Mouse (Mus musculus) hindbrain, embryonic 14.5 days (tissue): ENCODE measurements around the gene Thrb. TPM values are rescaled to one million over a fixed set of nuclear protein-coding genes. Genes with fewer than 3 reads are reported as not detected.

Source experiments
- ATAC-seq: fragments of 200-750 bp; cut with Nextera tagmentation; 2 replicates; pipeline ENCODE4 v1.8.0; 2017; ENCODE audit warnings: moderate number of reproducible peaks, mild to moderate bottlenecking, moderate TSS enrichment, moderate library complexity; ENCODE audit not compliant: low FRiP score
- DNase-seq: peaks from one replicate; pipeline ENCODE4 v3.0.0-alpha.2; 2015; ENCODE audit warnings: low spot score
- H3K27ac ChIP-seq: fragments of 300-500 bp; sonication (generic); 2 replicates; pipeline ENCODE4 v1.5.1; 2014; ENCODE audit warnings: mild to moderate bottlenecking, moderate library complexity
- H3K27me3 ChIP-seq: fragments of 300-500 bp; sonication (generic); 2 replicates; pipeline ENCODE4 v1.6.1; 2014; ENCODE audit warnings: mild to moderate bottlenecking, low read length, mixed read lengths; ENCODE audit not compliant: control insufficient read depth, insufficient read depth
- H3K36me3 ChIP-seq: fragments of 300-500 bp; sonication (generic); replicated peaks from 2 replicates; pipeline ENCODE4 v1.6.1; 2014; ENCODE audit not compliant: control insufficient read depth, insufficient read depth
- H3K4me1 ChIP-seq: fragments of 300-500 bp; sonication (generic); replicated peaks from 2 replicates; pipeline ENCODE4 v1.6.1; 2014; ENCODE audit warnings: antibody characterized with exemption, low read length, mixed read lengths; ENCODE audit not compliant: control insufficient read depth, insufficient read depth
- H3K4me2 ChIP-seq: fragments of 300-500 bp; sonication (generic); replicated peaks from 2 replicates; pipeline ENCODE4 v1.6.1; 2014; ENCODE audit warnings: mild to moderate bottlenecking, moderate library complexity
- H3K4me3 ChIP-seq: fragments of 300-500 bp; sonication (generic); replicated peaks from 2 replicates; pipeline ENCODE4 v1.5.1; 2014; ENCODE audit warnings: mild to moderate bottlenecking, low read length
- H3K9ac ChIP-seq: fragments of 300-500 bp; sonication (generic); 2 replicates; pipeline ENCODE4 v1.6.1; 2014
- H3K9me3 ChIP-seq: fragments of 300-500 bp; sonication (generic); 2 replicates; pipeline ENCODE4 v1.6.1; 2016; ENCODE audit warnings: low read length; ENCODE audit not compliant: control insufficient read depth
- WGBS: fragments of 180-500 bp; shearing (Covaris S2); extraction: QIAGEN DNeasy Blood & Tissue Kit; methylation state at CpG from one replicate; pipeline ENCODE4 v1.1.7; 2014; 5-methylcytosine and 5-hydroxymethylcytosine counted together
- polyA plus RNA-seq: library from polyadenylated mRNA; unstranded; fragments of >200 nt; fragmentation: Nextera tagmentation; extraction: Ambion mirVana; gene quantifications from 2 replicates; pipeline ENCODE4 v1.2.1, GENCODE M21; 2014

Gene Thrb
- polyA plus RNA-seq, 1 experiment from 2014 or later = 1.4 TPM

GRCm38 (mm10) chr14:17836766-17837165, 176.7 kb downstream of the Thrb start:
- peak; percentile 37; the same call in 1 of the 2 replicates for ATAC-seq
- Histone ChIP-seq H3K4me2 (no peak overlapping the region), H3K9ac (no peak overlapping the region), H3K27ac (no peak overlapping the region), H3K4me3 (no peak overlapping the region), H3K4me1 (no peaks in the 10 kb centered on the region), H3K9me3 (no peaks in the 10 kb centered on the region), H3K27me3 (no peaks in the 10 kb centered on the region), H3K36me3 (no peaks in the 10 kb centered on the region)
- DNase-seq = no peak
- WGBS = 91% methylated on average over 1 of the region's 1 CpGs

DNA sequence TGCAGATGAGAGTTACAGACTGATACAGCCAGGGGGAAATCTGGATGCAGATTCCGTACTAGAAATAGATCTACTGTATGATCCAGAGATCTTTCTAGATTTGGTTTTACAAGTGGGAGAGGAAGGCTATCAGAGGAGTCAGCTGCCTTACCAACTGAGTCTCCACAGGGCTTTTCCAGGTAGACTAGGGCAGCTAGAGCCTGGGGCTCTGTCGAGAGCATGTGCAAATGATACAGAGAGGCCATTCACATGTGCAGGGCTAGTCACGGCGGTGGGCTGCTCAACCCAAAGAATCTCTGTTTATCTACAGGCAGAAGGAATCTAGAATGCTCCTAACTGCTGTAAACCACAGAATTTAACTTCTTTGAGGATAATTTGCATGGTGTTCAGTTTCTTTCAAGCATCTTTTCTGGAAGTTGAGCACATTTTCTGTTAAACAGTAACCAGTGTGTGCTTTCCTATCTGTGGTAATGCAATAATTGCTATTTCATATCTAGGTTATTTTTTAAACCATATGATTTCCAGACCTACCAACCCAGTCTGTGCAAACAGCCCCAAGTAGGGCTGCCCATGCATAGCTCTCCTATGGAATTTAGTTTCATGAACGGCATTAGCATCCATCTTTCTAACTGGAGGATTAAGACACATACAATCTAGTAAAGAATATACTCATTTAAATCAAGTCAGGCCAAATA, 185.1 kb downstream of the Thrb start:
- H3K36me3 ChIP-seq = no peaks in the 10 kb centered on the region
- H3K4me2 ChIP-seq = no peak overlapping the region
- H3K9ac ChIP-seq = no peak overlapping the region
- no peaks in the 10 kb centered on the region for H3K27me3 ChIP-seq
- no peak for DNase-seq
- H3K4me3 ChIP-seq = no peak overlapping the region
- H3K27ac ChIP-seq = no peak overlapping the region
- ATAC-seq = no peak
- H3K4me1 ChIP-seq = no peaks in the 10 kb centered on the region
- WGBS = 87% methylated on average over 5 of the region's 5 CpGs
- no peaks in the 10 kb centered on the region for H3K9me3 ChIP-seq

DNA sequence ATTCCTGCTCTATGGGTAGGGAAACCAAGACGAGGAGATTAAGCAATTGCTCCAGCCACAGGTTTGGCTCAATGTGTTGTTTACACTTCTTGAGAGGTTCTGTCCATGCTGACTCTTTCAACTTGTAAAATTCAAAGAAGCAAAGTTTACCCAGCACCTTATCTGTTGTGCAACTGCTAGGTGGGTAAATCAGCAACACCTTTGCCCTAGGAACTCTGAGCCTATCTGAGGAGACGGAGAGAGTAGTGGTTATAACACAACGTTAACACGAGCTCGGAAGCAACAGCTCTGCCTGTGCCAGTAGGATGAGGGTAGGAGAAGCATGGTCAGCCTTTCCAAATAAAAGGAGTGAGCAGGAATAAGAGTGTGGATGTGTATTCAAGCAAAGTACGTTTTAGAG, 185.8 kb downstream of the Thrb start:
- H3K36me3 ChIP-seq = no peaks in the 10 kb centered on the region
- no peak overlapping the region for H3K9ac ChIP-seq
- no peaks in the 10 kb centered on the region for H3K27me3 ChIP-seq
- DNase-seq = no peak
- no peak overlapping the region for H3K4me3 ChIP-seq
- H3K9me3 ChIP-seq = no peaks in the 10 kb centered on the region
- H3K4me2 ChIP-seq = no peak overlapping the region
- no peak for ATAC-seq
- no peaks in the 10 kb centered on the region for H3K4me1 ChIP-seq
- 84% methylated on average over 6 of the region's 6 CpGs for WGBS
- H3K27ac ChIP-seq = no peak overlapping the region

- Histone ChIP-seq H3K27me3 (no peaks in the 10 kb centered on the region), H3K9ac (no peak overlapping the region), H3K4me1 (no peaks in the 10 kb centered on the region), H3K4me3 (no peak overlapping the region), H3K4me2 (no peak overlapping the region), H3K27ac (no peak overlapping the region), H3K9me3 (no peaks in the 10 kb centered on the region), H3K36me3 (no peaks in the 10 kb centered on the region)
- WGBS = 90% methylated on average over 2 of the region's 2 CpGs
- ATAC-seq (no peak), DNase-seq (no peak)
Observed at GRCm38 (mm10) chr14:17846700-17847099, 186.6 kb downstream of the Thrb start.

DNA sequence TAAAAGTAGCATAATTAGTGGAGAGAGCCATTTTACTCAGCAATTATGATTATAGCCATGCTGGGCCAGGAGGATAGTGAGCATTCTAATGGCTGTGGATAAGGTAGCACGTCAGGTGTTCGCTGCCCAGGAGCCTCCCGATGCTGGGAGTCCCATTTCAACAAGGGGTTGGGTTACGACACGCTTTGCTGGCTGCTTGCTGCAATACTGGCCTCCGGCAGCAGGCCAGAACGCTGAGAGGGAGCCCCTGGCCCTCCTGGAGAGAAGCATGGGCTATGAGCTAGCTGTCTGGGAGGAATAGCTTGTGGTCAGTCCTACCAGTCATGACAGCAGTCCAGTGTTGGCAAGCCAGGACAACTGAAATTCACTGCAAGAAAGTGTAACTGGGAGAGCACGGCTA, 187.2 kb downstream of the Thrb start:
- Histone ChIP-seq H3K4me1 (no peaks in the 10 kb centered on the region), H3K4me2 (no peak overlapping the region), H3K27me3 (no peaks in the 10 kb centered on the region), H3K4me3 (no peak overlapping the region), H3K36me3 (no peaks in the 10 kb centered on the region), H3K27ac (no peak overlapping the region), H3K9ac (no peak overlapping the region), H3K9me3 (no peaks in the 10 kb centered on the region)
- 56% methylated on average over 8 of the region's 8 CpGs for WGBS
- no peak for ATAC-seq
- no peak for DNase-seq

- no peak overlapping the region for H3K27ac ChIP-seq
- H3K36me3 ChIP-seq = no peaks in the 10 kb centered on the region
- 52% methylated on average over 4 of the region's 4 CpGs for WGBS
- H3K4me2 ChIP-seq = no peak overlapping the region
- no peaks in the 10 kb centered on the region for H3K4me1 ChIP-seq
- no peak overlapping the region for H3K9ac ChIP-seq
- no peaks in the 10 kb centered on the region for H3K27me3 ChIP-seq
- H3K4me3 ChIP-seq = no peak overlapping the region
- no peaks in the 10 kb centered on the region for H3K9me3 ChIP-seq
- DNase-seq (no peak), ATAC-seq (no peak)
Observed at GRCm38 (mm10) chr14:17850355-17850754, 190.3 kb downstream of the Thrb start.

DNA sequence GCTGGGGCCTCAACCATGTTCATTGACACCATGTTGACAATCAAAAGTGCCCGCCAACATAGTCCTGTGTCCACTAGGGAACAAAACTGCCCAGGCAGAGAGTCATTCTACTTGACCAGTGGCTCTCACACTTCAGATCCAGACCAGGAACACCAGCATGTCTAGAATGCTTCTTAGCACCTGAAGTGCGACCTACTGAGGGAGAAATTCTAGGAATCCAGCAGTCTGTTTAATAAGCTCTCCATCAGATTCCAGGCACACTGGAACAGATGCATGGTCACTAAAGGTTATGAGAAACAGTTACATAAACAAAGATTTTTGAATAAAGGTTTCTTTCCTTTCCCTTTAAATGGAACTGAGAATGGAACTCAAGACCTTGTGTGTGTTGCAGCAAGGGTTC, 192.2 kb downstream of the Thrb start:
- no peaks in the 10 kb centered on the region for H3K9me3 ChIP-seq
- no peaks in the 10 kb centered on the region for H3K27me3 ChIP-seq
- H3K9ac ChIP-seq = no peak overlapping the region
- no peak overlapping the region for H3K4me2 ChIP-seq
- DNase-seq (no peak), ATAC-seq (no peak)
- no peak overlapping the region for H3K4me3 ChIP-seq
- H3K27ac ChIP-seq = no peak overlapping the region
- 87% methylated on average over 2 of the region's 2 CpGs for WGBS
- H3K4me1 ChIP-seq = no peaks in the 10 kb centered on the region
- H3K36me3 ChIP-seq = no peaks in the 10 kb centered on the region

DNA sequence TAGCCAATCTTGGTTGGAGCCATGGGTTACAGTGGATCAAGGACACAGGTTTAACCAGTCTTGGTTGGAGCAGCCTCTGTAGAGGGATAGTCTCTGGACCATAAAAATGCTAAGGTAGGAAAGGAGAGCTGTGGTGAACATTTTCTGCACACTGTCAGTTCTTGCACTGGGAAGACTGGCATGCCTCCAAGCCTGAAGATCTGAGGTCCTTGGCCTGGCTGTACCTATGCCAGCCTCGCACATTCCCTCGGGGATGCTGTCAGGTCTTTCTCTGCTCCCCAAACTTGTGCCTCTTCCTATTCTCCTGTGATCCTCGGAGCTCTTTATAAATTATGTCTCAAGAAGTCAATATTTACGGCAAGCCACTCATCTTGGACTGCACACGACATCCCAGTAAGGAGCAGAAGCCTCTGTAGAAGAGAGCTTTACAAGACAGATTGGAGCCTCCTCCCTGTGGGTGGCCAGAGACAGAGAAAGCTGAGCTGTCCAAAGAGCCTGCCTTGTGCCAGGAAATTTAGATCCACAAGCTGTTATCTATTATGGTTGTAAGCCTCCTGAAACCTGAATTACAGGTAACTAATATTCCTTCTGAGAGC, 199.8 kb downstream of the Thrb start:
- Histone ChIP-seq H3K27me3 (no peaks in the 10 kb centered on the region), H3K4me1 (no peaks in the 10 kb centered on the region), H3K27ac (no peak overlapping the region), H3K4me2 (no peak overlapping the region), H3K4me3 (no peak overlapping the region), H3K36me3 (no peaks in the 10 kb centered on the region), H3K9me3 (no peaks in the 10 kb centered on the region), H3K9ac (no peak overlapping the region)
- 81% methylated on average over 5 of the region's 5 CpGs for WGBS
- ATAC-seq (no peak), DNase-seq (no peak)

DNA sequence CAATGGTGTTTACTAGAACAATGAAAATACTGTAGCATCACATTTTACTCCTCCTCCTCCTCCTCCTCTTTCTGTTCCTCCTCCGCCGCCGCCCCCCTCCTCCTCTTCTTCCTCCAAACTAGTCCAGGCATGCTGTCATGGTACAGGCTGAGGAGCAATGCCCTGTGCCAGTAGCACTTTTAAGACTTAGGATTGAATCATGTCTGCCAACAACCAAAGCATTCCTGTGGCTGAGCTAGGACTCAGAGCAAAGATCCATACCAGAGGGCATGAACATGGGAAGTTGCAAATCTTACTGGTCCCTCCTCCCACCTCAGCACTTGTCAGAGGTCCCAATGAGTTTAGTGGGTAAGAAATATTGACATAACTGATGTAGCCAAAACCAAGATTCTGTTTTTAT, 202.6 kb downstream of the Thrb start:
- no peaks in the 10 kb centered on the region for H3K27me3 ChIP-seq
- no peaks in the 10 kb centered on the region for H3K9me3 ChIP-seq
- WGBS = 90% methylated on average over 3 of the region's 3 CpGs
- ATAC-seq = no peak
- H3K27ac ChIP-seq = no peak overlapping the region
- H3K4me1 ChIP-seq = no peaks in the 10 kb centered on the region
- H3K4me3 ChIP-seq = no peak overlapping the region
- no peak overlapping the region for H3K4me2 ChIP-seq
- H3K36me3 ChIP-seq = no peaks in the 10 kb centered on the region
- no peak overlapping the region for H3K9ac ChIP-seq
- DNase-seq = no peak
